Mouse (Mus musculus): Measurements from ENCODE around the gene Suz12. TPM values are rescaled to one million over a fixed set of nuclear protein-coding genes. Genes with fewer than 3 reads are reported as not detected.

Suz12 gene
- 13.7 and 17.9 TPM in 2 replicates for polyA plus RNA-seq (2015; fragmentation: Nextera tagmentation; extraction: Ambion mirVana)

DNA sequence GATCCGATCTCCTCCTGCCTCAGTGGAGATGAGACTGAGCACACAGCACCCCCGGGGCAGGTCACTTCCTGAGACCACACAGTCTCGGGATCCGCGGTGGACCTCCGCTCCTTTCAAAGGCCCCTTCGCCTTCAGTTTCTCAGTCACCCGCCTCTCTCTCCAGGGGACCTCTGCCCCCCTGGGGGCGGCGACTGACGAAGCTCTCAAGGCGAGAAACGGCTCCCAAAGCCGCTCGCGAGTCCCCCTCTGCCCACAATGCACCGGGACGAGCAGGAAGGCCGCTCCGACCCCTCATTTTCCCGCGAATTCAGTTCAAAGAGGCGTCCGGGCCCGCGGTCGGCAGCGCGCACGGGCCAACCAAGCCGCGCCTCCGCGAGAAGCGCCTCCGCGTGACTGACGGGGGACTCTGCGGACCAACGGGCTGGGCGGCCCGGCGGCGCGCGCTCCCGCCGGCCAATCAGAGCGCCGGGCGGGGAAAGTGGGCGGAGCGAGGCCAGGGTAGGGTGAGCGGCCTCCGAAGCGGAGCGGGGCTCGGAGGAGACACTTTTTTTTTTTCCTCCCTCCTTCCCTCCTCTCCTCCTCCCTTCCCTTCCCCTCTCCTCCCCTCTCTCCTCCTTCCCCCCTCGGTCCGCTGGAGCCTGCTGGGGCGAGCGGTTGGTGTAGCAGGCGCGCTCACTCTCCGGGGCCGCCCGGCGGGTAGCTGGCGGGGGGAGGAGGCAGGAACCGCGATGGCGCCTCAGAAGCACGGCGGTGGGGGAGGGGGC, at the start of gene Suz12:
Suz12 (plus strand) TSS at position 515 of the 764 bp plus-strand sequence.
- Histone ChIP-seq H3K36me3 (ENCODE audit: insufficient read depth, low read length) (0 out of 2 replicates have a peak, but pooled peaks cover 2% of the 10 kb centered on the region), H3K27me3 (ENCODE audit: insufficient read depth, low read length) (no peaks in the 10 kb centered on the region), H3K9ac (replicated peaks; ENCODE audit: low read length) (peak within 1 kb of the TSS; percentile 92), H3K27ac (ENCODE audit: low read length) (peak within 1 kb of the TSS; percentile 100), H3K9me3 (ENCODE audit: low read length) (no peaks in the 10 kb centered on the region), H3K4me1 (ENCODE audit: insufficient read depth, low read length) (peaks cover 7% of the 10 kb centered on the region; the same call in 1 of the 2 replicates), H3K4me2 (replicated peaks; ENCODE audit: low read depth, low read length) (peak within 1 kb of the TSS; percentile 75), H3K4me3 (ENCODE audit: low read length) (peak within 1 kb of the TSS; percentile 87)
- WGBS = under 1% methylated on average over 67 of the region's 74 CpGs
- peak; percentile 94 for ATAC-seq (ENCODE audit: low FRiP score, low TSS enrichment)

DNA sequence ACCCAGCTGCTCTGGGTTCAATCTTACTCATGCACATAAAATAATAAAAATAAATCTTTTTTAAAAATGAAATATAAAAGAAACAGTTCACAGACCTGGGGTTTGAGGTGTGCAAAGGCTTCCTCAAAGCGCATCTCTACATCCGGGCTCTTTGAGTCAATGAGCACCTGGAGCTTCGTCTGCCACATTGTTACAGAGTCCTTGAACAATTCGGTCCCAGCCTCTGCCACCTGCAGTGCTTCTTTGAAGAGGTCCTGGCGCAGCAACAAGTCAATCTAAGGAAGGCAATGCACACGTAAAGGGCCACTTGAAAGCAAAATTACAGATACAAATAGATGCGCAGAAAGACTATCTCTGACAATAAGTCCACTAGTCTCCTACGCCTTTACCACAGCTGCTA, 49.8 kb upstream of the Suz12 start:
- WGBS = 94% methylated on average over 8 of the region's 8 CpGs
- peaks cover 56% of the 10 kb centered on the region for H3K36me3 ChIP-seq (ENCODE audit: insufficient read depth, low read length)

DNA sequence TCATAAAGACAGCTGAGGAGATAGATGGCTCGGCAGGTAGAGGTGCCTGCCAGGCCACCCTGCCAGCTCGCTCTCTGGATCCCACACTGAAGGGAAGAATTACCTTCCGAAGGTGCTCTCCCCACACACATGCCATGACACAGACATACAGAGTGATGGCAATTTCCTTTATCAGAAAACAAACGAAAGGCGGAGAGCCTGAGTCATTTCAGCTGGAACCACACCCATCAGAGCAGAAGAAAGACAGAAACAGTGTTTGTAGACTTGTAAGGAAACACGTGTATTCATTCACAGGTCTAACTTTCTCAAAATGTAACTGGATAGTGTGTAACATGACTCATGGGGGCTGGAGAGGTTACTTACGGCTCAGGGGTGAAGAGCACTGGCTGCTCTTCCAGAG, 49.3 kb upstream of the Suz12 start:
- ATAC-seq (ENCODE audit: low FRiP score, low TSS enrichment) = no peak
- no peaks in the 10 kb centered on the region for H3K4me1 ChIP-seq (ENCODE audit: insufficient read depth, low read length)
- H3K9ac ChIP-seq (replicated peaks; ENCODE audit: low read length) = no peak overlapping the region
- no peaks in the 10 kb centered on the region for H3K9me3 ChIP-seq (ENCODE audit: low read length)
- WGBS = 81% methylated on average over 7 of the region's 7 CpGs
- no peaks in the 10 kb centered on the region for H3K27me3 ChIP-seq (ENCODE audit: insufficient read depth, low read length)
- no peak overlapping the region for H3K4me2 ChIP-seq (replicated peaks; ENCODE audit: low read depth, low read length)
- H3K36me3 ChIP-seq (ENCODE audit: insufficient read depth, low read length) = peaks cover 61% of the 10 kb centered on the region
- no peak overlapping the region for H3K4me3 ChIP-seq (ENCODE audit: low read length)
- no peak overlapping the region for H3K27ac ChIP-seq (ENCODE audit: low read length)

More for the DNA sequence above, 49.8 kb upstream of the Suz12 start:
- Histone ChIP-seq H3K27ac (ENCODE audit: low read length) (no peak overlapping the region), H3K27me3 (ENCODE audit: insufficient read depth, low read length) (no peaks in the 10 kb centered on the region), H3K9ac (replicated peaks; ENCODE audit: low read length) (no peak overlapping the region), H3K9me3 (ENCODE audit: low read length) (no peaks in the 10 kb centered on the region), H3K4me1 (ENCODE audit: insufficient read depth, low read length) (no peaks in the 10 kb centered on the region), H3K4me3 (ENCODE audit: low read length) (no peak overlapping the region), H3K4me2 (replicated peaks; ENCODE audit: low read depth, low read length) (no peak overlapping the region)
- ATAC-seq (ENCODE audit: low FRiP score, low TSS enrichment) = no peak

DNA sequence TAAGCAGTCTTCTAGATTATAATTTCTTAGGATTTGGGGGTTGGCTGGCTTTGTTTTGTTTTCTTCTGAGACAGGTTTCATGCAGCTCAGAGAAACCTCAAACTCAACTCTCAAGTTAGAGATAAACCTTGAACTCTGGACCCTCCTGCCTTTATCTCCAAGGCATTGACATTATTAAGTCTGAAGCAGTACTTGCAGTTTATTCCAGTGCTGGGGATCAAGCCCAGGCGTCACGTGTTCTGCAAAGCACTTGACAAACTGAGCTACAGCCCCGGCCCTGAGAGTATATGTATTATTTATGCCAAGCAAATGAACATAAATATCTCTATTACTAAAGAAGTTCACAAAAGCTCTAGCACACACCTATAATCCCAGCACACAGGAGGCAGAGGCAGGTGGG, 45.6 kb upstream of the Suz12 start:
- H3K9me3 ChIP-seq (ENCODE audit: low read length) = no peaks in the 10 kb centered on the region
- ATAC-seq (ENCODE audit: low FRiP score, low TSS enrichment) = no peak
- WGBS = 94% methylated on average over 3 of the region's 3 CpGs
- H3K27ac ChIP-seq (ENCODE audit: low read length) = no peak overlapping the region
- H3K4me1 ChIP-seq (ENCODE audit: insufficient read depth, low read length) = no peaks in the 10 kb centered on the region
- H3K9ac ChIP-seq (replicated peaks; ENCODE audit: low read length) = no peak overlapping the region
- H3K4me2 ChIP-seq (replicated peaks; ENCODE audit: low read depth, low read length) = no peak overlapping the region
- no peak overlapping the region for H3K4me3 ChIP-seq (ENCODE audit: low read length)
- peaks cover 65% of the 10 kb centered on the region for H3K36me3 ChIP-seq (ENCODE audit: insufficient read depth, low read length)
- H3K27me3 ChIP-seq (ENCODE audit: insufficient read depth, low read length) = no peaks in the 10 kb centered on the region

DNA sequence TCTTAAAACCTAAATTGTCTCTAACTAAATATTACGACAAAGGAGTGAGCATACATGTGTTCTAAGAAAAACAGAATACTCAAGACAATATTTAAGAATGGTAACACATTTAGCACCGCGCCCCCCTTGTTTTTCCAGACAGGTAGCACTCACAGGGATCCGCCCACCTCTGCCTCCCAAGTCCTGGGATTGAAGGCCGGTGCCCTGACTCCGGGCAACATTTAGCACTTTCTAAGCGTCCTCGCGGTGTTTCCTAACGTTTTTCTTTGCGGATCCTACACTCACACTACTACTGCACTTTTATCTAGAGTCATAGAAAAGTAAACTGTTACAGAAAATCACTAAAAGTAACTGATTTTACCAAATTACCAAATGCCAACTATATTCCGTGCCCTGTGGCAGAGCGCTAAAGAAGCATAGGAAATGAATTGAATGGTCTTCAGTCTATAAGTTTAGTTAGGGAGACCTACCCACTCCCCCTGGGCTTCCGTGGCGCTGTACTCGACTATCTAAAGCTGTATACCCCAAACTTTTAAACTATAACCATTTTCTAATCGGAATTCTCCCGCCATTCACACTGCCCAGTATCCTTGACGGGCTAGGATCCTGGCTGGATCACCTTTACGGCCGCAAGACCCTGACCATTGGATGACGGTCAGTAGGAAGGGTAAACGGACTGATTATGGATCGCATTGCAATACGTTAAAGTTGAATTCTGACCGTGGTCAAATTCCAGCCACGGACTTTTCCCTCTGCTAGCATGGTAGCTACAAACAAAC, 31.4 kb upstream of the Suz12 start:
- Histone ChIP-seq H3K9me3 (ENCODE audit: low read length) (no peaks in the 10 kb centered on the region), H3K27me3 (ENCODE audit: insufficient read depth, low read length) (no peaks in the 10 kb centered on the region; the same call in 1 of the 2 replicates), H3K4me2 (replicated peaks; ENCODE audit: low read depth, low read length) (peak overlapping the region; percentile 72), H3K36me3 (ENCODE audit: insufficient read depth, low read length) (peaks cover 27% of the 10 kb centered on the region), H3K27ac (ENCODE audit: low read length) (peak overlapping the region; percentile 85), H3K4me1 (ENCODE audit: insufficient read depth, low read length) (peaks cover 14% of the 10 kb centered on the region), H3K4me3 (ENCODE audit: low read length) (peak overlapping the region; percentile 68), H3K9ac (replicated peaks; ENCODE audit: low read length) (peak overlapping the region; percentile 80)
- 5% methylated on average over 27 of the region's 27 CpGs for WGBS
- ATAC-seq (ENCODE audit: low FRiP score, low TSS enrichment) = peak; percentile 37

DNA sequence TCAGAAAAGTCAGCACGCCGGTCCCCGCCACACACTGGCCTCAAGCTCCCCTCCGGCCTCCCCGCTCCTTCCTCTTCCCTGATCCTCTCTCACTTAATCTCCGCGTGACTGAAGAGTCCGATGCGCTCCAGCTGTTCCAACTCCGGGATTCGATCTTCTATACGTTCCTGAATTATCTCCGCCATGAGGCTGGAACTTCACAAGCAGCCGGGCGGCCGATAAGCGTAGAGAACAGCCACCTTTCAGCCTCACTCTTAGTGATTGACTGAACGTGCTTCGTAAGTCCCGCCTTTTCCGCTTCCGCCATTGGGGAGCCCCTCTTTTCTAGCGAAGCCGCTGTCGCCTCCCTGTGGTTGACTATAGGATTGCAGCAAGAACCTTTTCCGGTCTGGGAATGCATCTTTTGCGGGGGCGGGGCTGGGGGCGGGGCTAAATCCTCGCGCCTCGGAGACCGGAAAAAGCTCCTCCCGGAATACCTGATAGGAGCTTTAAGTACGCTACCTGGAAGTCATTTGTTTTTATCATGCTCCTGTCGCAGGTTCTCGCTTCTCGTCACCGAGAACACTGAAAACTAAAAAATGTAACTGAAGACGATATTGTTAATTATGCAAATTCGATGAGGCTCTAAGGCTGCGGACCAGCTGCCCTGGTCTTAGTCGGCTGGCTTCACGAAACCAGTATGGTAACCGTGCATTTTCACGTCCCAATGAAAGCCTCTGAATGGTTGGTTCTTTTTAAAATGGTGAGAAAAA, 30.6 kb upstream of the Suz12 start, which contains the start of gene Utp6:
Utp6 (minus strand) TSS at position 266 of the 752 bp plus-strand sequence.
- peak; percentile 95 for ATAC-seq (ENCODE audit: low FRiP score, low TSS enrichment)
- peak within 1 kb of the TSS; percentile 68 for H3K4me3 ChIP-seq (ENCODE audit: low read length)
- H3K4me2 ChIP-seq (replicated peaks; ENCODE audit: low read depth, low read length) = peak within 1 kb of the TSS; percentile 77
- peaks cover 14% of the 10 kb centered on the region for H3K4me1 ChIP-seq (ENCODE audit: insufficient read depth, low read length)
- WGBS = under 1% methylated on average over 46 of the region's 46 CpGs
- H3K27ac ChIP-seq (ENCODE audit: low read length) = peak within 1 kb of the TSS; percentile 85
- H3K36me3 ChIP-seq (ENCODE audit: insufficient read depth, low read length) = peaks cover 20% of the 10 kb centered on the region
- no peaks in the 10 kb centered on the region for H3K9me3 ChIP-seq (ENCODE audit: low read length)
- no peaks in the 10 kb centered on the region; the same call in 1 of the 2 replicates for H3K27me3 ChIP-seq (ENCODE audit: insufficient read depth, low read length)
- peak within 1 kb of the TSS; percentile 80 for H3K9ac ChIP-seq (replicated peaks; ENCODE audit: low read length)

DNA sequence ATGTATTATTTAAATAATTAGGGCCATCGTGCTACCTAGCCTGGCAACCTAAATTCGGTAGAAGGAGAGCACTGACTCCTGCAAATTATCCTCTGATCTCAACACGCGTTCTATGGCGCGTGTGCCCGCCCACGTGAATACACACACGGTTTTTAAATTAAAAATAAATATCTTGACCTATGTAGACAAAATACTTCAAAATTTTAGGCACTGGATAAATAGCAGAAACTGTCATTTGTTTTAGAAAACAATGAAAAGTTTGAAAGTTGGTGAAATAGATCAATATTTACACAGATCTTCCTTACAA, 30.1 kb upstream of the Suz12 start:
- Histone ChIP-seq H3K4me2 (replicated peaks; ENCODE audit: low read depth, low read length) (peak overlapping the region; percentile 77), H3K9me3 (ENCODE audit: low read length) (no peaks in the 10 kb centered on the region), H3K27me3 (ENCODE audit: insufficient read depth, low read length) (no peaks in the 10 kb centered on the region; the same call in 1 of the 2 replicates), H3K4me1 (ENCODE audit: insufficient read depth, low read length) (peaks cover 14% of the 10 kb centered on the region), H3K36me3 (ENCODE audit: insufficient read depth, low read length) (peaks cover 14% of the 10 kb centered on the region; the same call in 1 of the 2 replicates), H3K4me3 (ENCODE audit: low read length) (peak overlapping the region; percentile 68), H3K9ac (replicated peaks; ENCODE audit: low read length) (peak overlapping the region; percentile 55), H3K27ac (ENCODE audit: low read length) (no peak overlapping the region)
- WGBS = 5% methylated on average over 9 of the region's 9 CpGs
- ATAC-seq (ENCODE audit: low FRiP score, low TSS enrichment) = no peak

DNA sequence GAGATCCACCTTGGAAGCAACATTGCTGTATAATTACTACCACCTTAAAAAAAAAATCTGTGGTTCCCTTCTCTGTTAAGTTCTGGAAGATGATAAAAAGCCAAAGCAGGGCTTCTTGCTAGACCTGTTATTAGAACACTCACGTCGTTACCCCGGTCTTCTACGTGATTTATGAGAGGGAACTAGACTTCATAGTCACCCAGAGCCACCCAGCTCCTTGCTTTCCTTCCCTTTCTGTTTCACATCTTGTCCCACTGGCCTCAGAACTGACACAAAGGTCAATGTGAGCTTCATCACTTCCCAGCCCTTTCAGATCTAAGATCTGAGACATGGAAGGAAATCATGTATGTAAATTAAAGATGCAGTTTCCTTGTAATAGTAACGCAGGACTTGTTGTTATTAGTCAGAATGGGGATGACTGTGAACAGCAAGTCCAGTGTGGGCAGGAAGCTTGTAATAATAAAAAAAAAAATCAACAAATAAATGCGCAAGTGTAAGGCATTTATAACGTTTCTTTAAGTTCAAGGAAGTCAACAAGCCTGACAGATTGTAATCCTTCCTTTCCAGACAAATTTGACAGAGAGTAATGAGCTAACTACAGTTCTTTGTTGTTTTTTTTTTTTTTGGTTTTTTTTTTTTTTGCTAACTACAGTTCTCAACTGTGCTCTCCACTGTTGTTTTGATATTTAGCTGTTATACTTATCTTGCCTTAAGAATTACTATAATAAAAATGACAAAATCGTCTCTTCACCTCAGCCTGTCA, 29.5 kb upstream of the Suz12 start:
- H3K4me3 ChIP-seq (ENCODE audit: low read length) = no peak overlapping the region; the same call in 1 of the 2 replicates
- no peak for ATAC-seq (ENCODE audit: low FRiP score, low TSS enrichment)
- 27% methylated on average over 8 of the region's 8 CpGs for WGBS

DNA sequence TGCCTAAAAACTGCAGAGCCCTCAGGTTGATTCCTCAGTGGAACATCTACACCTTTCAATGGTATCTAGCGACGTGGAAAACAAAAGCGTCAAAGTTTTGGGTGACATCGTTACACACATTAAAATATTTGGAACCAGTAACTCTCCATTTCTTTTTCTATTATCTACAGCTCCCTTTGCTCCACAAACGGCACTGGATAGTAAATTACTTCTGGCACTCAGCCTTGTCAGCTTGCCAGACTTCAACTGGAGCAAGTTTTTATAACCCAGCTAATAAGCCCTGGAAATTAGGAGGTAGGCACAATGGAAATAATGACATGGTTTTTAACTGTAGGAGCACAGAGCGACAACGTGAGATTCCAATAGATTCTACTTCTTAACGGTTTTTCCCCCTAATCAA, 27.0 kb upstream of the Suz12 start:
- H3K27me3 ChIP-seq (ENCODE audit: insufficient read depth, low read length) = no peaks in the 10 kb centered on the region; the same call in 1 of the 2 replicates
- no peak for ATAC-seq (ENCODE audit: low FRiP score, low TSS enrichment)
- H3K27ac ChIP-seq (ENCODE audit: low read length) = no peak overlapping the region
- peaks cover 12% of the 10 kb centered on the region for H3K4me1 ChIP-seq (ENCODE audit: insufficient read depth, low read length)
- WGBS = 34% methylated on average over 8 of the region's 8 CpGs
- H3K36me3 ChIP-seq (ENCODE audit: insufficient read depth, low read length) = no peaks in the 10 kb centered on the region
- no peaks in the 10 kb centered on the region for H3K9me3 ChIP-seq (ENCODE audit: low read length)
- H3K4me3 ChIP-seq (ENCODE audit: low read length) = no peak overlapping the region
- H3K9ac ChIP-seq (replicated peaks; ENCODE audit: low read length) = no peak overlapping the region
- H3K4me2 ChIP-seq (replicated peaks; ENCODE audit: low read depth, low read length) = no peak overlapping the region

More for the DNA sequence above, 29.5 kb upstream of the Suz12 start:
- no peak overlapping the region for H3K27ac ChIP-seq (ENCODE audit: low read length)
- no peaks in the 10 kb centered on the region; the same call in 1 of the 2 replicates for H3K27me3 ChIP-seq (ENCODE audit: insufficient read depth, low read length)
- H3K9me3 ChIP-seq (ENCODE audit: low read length) = no peaks in the 10 kb centered on the region
- peaks cover 10% of the 10 kb centered on the region; the same call in 1 of the 2 replicates for H3K36me3 ChIP-seq (ENCODE audit: insufficient read depth, low read length)
- H3K4me1 ChIP-seq (ENCODE audit: insufficient read depth, low read length) = peaks cover 14% of the 10 kb centered on the region
- H3K9ac ChIP-seq (replicated peaks; ENCODE audit: low read length) = 0 out of 2 replicates have a peak overlapping the region, but pooled peaks have one; percentile 41
- peak overlapping the region; percentile 77 for H3K4me2 ChIP-seq (replicated peaks; ENCODE audit: low read depth, low read length)

Measured in kidney, embryonic 16.5 days (tissue).